Mouse (Mus musculus): ENCODE data around the gene Hcfc1r1.

The Hcfc1r1 gene

DNA sequence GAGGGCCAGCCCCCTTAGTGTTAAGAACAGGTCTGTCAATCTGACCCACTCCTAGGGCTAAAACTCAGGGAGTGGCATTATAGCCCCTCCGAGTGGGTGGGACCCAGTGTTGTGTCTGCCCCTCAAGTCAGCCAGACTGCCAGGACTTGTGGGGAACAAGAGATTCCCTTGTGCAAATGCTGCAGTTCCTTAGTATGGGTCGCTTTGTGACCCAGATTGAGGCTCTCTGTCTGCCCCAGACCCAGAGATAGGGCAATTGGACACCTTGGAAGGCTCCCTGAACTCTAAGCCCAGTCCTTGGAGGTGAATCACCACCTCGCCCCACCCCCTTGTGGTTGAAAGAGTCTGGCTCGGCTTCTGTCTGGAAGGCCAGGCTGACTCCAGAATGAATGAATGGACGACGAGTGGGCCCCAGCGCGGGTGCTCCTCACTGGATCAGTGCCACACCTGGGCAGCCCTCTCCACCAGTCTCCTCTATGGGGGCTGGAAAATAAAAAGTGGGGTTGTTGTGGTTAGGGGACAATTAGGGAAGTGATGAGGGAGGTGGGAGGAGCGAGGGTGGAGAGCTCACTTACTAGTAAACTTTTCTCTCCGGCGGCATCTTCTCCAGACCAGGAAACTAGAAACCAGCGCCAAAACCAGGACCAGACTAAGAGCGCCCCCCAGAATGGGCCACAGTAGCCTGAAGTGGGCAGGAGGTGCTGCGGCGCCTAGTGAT, 2.3 kb downstream of the Hcfc1r1 start:
- peak; percentile 65 for DNase-seq

DNA sequence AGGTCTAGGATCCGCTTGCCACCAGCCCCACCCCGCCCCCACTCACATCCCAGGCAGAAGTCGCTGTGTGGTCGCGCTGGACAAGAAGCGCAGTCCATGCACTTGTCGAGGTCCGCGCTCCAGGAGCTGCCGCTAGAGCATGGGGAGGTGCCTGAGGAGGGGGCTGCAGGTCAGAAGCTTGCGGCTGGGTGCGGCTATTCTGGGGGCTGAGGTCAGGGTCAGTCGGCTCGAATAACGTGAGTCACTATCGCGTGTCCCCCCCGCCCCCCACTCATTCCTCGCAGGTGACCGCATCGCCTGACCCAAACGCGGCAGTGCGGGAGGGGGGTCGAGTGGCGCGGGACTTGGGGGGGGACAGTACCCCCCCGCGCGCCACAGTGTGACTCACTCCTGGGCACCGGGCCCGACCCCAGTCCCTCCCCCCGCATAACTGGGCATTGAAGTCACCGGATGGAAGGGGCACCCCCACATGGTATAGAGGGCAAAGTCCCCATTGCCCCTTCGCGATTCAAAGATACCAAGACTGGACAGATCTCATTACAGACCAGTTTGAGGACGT, 3.2 kb downstream of the Hcfc1r1 start:
- peak; percentile 63 for DNase-seq

DNA sequence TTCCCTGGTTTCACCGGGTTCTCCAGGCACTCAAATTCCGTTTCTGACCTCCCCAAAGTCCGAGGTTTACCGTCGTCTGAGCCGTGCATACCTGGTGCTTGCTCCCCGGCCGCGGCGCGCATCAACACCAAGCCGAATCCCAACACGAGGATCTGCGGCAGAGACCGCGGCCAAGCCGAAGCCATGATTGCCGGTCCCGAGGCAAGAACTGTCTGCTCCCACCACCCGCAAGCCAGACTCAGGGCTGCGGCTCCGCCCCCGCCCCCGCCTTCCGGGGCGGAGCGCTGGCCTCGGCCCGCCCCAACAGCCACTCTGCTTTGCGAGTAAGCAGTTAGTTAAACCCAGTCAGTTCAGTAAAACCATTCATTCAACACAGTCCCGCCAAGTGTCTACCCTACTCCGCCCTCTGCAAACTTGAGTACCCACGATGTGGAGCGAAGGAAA, 3.9 kb downstream of the Hcfc1r1 start, which contains the start of gene Tnfrsf12a:
Gene Tnfrsf12a, minus strand, starts transcription at position 233 of the 444 bp plus-strand sequence.
- DNase-seq, result peak; percentile 92

DNA sequence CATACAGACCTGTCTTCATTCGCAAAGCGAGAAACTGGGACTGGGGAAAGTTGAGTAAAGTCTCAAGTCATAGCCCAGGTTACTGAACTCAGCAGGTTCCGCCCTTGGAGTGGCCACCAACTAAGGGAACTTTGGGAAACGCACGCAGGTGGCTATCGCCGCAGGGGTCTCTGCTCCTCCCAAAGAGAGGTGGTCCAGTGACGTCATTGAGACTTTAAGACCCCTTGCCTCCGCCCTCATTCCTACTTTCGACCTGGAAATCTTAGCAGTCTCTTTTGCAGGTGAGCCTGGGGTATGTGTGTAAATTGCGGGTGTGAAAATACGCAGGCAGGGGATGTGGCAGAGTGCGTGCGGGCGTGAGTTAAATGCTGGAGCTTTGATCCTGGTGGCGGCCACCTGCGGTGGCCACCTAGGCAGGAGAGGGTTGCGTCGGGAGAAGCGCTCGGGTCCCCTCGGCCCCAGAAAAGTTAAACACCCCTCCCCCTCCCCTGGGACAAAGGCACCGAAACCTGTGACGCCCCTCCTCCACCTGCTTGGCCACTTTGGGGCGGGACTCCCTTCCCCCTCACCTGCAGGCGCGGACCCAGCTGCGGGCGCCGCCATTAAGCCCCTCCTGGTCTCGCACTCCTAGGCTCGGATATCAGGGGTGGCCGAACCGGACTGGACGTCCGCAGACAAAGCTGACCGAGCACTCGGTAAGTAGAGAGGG, 5.9 kb downstream of the Hcfc1r1 start, which contains the start of gene Cldn6:
Gene Cldn6, plus strand, starts transcription at position 123 of the 709 bp plus-strand sequence.
- DNase-seq, result no peak

DNA sequence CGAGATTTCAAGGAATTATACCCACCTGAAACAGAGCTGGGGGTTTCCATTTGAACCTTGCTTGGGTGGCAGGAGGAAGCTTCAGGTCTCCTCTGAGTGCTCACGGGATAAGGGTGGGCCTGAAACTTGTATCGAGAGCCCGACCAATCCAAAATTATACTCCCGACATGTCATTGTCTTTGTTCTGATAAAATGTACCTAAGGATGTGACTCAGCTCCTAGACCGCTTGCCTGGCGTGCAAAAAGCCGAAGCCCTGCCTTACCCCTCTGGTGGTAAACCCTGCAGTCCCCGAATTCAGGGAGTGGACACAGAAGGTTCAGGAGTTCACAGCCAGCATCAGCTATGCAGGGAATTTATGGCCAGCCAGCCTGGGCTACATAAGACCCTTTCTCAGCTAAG, 6.9 kb downstream of the Hcfc1r1 start:
- no peak for DNase-seq

DNA sequence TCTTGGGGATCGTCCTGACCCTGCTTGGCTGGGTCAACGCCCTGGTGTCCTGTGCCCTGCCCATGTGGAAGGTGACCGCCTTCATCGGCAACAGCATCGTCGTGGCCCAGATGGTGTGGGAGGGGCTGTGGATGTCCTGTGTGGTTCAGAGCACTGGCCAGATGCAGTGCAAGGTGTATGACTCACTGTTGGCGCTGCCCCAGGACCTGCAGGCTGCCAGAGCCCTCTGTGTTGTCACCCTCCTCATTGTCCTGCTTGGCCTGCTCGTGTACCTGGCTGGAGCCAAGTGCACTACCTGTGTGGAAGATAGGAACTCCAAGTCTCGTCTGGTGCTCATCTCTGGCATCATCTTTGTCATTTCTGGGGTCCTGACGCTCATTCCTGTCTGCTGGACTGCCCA, 7.7 kb downstream of the Hcfc1r1 start:
- peak; percentile 20 for DNase-seq

DNA sequence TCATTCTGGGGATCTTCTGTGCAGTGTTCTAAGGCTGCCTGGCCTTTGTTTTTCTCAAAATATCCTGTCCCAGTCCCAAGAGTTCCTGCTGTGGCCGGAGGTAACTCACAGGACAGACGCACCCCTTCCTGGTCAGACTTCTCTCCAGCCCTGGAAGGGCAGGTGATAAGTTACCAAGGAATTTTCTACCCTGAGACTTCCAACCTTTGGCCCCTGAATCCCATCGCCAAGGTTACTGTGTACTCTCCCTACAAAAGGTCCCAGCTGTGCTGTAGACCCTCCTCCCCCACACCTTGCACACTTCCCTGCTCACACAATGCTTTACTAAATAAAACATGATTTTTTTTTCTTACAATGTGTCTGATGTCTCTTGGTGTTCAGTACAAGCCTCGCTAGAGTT, 8.7 kb downstream of the Hcfc1r1 start:
- no peak for DNase-seq

DNA sequence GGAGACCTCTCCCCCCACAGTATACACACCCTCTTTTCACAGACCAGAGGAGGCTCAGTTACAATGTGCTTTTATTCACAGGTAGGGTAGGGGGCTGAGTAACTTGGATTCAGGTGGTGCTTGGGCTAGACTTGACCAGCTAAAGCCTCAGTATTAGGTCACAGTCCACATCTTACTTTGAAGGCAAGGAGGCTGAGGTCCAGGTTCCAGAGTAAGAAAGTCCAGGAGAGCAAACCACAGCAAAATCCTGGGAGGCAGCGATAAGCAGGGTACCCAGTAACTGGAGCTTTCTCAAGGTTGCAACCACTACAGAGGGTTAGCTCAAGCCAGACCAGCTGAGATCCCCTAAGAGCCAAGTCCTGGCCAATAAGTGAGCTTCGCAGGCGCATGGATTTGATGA, 9.1 kb downstream of the Hcfc1r1 start:
- no peak for DNase-seq

DNA sequence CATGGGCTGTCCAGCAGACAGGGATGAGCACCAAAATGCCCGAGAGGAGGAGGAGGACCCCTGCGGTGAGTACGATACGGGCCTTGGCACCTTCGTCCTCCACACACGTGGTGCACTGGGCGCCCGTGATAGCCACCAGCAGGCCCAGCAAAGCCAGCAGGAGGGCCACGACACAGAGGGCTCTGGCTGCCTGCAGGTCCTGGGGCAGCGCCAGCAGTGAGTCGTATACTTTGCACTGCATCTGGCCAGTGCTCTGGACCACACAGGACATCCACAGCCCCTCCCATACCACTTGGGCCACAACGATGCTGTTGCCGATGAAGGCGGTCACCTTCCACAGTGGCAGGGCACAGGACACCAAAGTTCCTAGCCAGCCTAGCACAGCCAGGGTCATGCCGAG, 9.8 kb downstream of the Hcfc1r1 start:
- no peak for DNase-seq

DNA sequence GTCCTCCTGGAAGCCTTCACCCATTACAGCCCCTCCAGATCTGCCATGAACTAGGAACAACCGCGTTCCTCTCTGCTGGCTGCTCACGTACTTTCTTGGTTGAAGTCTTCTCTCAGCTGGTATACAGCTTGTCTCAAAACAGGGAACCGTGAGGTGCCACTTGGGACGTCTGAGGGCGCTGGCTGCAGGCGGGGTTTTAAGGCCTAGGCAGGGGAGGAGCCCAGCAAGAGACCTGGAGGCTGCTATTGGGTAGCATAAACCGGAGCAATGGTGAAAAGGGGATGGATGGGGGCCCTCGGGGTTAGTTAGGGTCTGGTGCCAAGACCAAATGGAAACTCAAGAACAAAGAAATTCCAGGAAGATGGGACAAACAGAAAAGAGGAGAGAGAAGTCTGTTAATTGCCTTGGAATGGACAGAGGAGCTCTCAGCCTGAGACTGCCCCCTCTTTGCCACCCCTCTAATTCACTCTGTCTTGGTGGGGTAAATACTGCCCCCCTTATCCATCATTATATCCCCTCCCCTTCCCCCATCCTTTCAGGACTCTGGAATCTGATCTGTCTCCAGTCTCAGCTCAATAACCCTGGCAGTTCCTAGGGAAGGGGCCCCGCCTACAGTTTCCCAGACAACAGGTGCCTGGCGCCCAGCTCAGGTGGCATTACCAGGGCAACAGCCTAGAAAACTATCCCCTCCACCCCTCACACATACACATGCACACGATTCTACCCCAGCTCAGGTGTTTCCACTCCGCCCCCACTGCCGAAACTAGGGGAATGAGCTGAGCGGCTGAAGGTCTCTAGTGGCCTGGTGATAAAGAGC, 10.7 kb downstream of the Hcfc1r1 start, which contains the start of gene Cldn9:
Gene Cldn9, minus strand, starts transcription at position 171 of the 817 bp plus-strand sequence.
- DNase-seq, result no peak

DNA sequence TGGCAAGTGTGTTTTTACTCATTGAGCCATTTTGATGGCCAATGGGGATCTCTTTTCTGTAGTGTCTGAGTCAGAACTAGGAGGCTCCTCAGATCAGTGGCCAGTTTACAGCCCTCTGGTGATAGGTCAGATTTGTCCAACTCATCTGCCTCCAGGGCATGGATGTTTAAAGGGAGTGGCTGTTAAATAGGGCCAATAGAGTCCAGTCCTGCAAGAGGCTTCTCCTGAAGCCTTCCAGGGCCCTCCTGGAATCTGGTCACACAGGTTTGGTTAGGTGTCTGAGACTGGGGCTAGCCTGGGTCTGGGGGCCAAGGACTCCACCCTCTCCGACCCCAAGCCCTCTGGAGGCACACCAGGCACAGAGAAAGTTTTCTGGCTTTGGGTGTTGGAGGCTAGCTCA, 21.1 kb downstream of the Hcfc1r1 start:
- no peak for DNase-seq

DNA sequence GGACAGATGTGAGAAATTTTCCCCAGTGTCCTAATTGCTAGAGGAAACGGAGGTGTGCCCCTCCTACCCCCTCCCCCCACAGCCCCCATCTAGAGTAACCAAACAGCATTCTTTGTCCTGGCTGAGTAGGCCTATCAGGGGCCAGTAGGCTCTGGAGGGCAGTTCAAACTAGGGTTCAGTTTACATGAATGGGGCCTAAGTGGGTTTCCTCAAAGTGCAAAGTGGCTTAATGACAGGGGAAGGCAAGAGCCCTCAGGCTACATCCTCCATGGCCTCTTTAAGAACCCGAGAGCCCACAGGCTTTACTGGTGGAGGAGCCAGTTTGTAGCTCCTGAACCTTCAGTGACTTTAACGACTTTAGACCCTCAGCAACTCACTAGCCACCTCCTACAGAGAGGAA, 22.4 kb downstream of the Hcfc1r1 start:
- no peak for DNase-seq

DNA sequence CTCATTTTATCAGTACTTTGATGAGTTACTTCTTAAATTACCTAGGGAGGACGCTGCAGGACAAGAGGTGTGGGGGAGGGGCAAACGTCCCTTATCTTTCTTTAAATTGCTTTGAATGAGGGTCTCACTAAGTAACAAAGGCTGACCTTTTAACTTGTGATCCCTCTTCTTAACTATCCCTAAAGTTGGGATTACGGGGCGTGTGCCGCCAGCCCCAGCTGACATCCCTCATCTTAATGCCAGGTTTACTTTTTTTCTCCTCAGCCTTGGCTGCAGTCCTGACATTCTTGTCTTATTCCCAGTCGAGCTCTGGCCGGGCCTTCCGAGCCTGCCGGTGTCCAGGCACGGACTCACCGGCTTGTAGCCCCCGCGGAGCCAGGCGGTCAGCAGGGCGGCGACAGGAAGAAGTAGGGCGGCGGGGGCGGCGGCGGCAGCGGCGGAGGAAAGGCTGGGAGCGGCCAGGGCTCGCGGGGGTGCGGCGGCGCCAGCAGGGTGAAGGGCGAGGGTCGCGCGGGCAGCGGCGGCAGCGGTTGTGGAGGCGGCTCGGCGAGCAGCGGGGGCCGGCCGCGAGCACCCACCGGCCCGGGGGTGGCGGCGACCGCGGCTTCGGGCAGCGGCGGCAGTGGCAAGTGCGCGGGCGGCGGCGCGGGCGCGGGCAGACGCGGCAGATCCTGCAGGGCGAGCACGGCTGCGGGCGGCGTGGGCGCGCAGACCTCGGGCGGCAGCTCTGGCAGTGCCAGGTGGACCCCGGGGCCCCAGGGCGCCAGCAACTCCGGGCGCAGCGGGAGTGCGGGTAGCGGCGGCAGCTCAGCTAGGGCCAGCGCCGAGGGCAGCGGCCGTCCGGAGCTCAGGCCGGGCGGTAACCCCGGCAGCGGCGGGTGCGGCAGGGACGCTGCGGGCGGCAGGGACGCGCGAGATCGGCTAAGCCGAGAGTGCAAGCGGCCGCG, 26.0 kb downstream of the Hcfc1r1 start:
- DNase-seq, result peak; percentile 41

DNA sequence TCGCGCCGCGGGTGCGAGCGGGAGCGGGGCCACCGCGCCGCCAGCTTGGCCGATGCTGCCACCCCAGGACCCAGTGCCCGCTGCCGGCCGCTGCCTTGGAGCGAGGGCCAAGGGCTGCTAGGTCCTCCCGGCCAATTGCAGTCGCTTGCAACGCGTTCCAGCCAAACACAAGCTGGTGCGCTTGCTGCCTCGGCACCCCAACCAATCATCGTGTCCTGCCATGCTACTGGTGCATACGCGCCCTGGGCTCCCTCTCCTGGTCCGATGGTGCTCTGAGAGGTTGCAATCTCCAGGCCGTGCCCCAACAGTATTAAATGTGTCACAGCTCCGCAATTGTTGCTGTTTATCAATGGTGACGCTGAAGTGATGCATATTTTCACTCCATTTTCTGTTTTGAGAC, 26.7 kb downstream of the Hcfc1r1 start:
- peak; percentile 94 for DNase-seq

DNA sequence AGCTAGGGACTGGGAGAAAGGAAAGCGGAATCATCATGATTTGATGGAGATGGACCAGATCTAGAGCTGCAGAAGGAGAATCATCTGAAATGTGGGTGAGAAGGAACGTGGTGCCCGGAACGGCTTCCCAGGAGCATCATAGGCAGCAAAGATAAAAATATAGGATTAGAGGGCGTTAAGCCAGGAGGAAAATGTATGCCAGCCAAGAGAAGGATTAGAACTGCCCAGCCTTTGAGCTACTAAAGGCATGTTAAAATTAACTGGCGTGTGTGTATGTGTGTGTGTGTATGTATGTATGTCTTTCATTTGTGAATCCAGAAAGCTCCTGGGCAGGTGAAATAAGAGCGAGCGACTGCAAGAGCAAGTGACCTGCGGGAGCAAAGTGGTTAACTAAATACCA, 29.9 kb downstream of the Hcfc1r1 start:
- no peak for DNase-seq

DNA sequence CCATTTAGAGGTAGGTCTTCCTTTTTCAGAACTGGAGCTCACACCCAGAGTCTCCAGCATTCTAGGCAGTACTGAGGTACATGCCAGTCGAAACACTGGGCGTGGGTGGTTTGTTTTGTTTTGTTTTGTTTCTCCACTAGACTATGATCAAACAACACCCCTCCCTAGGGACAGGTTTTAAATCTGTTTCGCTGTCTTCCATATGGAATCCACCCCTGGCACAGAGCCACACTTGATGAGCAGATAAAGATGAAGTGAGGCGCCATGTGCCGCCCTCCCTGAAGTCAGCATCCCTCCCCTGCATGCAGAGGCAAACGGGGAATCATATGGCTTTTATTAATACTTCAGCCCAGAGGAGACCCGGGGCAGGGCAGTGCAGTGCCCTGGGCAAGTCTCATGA, 31.3 kb downstream of the Hcfc1r1 start:
- DNase-seq, result no peak

DNA sequence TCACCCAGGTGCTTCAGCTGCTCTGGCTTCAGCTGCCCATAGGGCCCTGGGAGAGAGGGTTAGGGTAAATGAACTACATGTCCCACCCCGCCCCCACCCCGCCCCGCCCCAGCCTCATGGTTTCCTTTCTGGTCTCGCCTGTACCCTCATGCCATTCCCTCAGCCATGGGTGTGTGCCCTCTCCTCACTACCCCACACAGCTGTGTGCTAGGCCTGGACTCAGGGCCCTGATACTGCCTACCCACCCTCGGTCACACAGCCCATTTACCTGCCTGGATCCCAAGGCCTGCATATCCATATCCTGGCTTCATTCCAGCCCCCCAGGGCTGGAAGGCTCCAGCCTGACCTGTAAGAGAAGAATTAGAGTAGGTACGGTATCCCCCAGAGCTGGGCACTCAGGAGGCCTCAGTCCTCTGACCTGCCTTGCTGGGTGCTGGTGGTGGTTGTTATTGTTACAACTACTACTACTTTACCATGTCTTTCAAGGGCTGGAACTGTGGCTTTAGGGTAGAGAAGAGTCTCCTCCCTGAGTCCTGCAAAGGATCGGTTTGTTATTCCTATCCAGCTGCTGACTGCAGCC, 32.2 kb downstream of the Hcfc1r1 start:
- DNase-seq, result no peak

DNA sequence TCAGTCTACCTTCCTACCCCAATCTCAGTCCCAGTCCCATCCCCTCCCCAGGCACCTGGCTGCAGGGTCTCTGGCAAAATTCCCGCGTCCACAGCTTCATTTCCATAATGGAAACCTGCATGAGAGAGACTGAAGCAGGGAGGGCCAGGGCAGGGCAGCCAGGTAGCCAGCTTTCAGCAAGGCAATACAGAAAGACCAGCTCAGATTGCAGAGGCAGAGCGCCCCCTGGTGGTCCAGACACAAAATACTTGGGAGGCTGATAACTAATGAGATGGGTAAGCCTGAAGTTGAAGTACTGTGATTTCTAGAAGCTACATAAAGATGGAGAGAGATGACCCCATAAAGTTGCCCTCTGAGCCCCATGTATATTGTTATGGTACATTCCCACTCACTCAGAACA, 32.8 kb downstream of the Hcfc1r1 start:
- DNase-seq, result peak; percentile 78

DNA sequence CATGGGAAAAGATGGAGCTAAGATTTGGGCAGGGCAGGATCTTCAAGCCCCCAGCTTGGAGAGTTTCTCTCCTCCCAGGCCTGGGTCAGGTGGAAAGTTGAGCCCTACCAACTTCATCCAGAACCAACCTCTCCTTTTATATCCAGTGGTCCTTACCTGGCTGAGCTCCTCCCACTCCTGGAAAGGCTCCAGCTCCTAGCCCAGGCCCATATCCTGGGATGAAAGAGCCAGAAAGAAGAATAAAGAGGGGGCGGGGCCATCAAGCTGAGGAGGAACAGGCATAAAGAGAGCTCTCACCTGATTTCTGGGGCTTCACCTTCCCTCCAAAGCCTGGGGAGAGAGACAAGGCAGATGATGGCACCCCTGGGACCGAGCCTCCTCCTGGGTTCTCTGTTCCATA, 43.6 kb downstream of the Hcfc1r1 start:
- no peak for DNase-seq

DNA sequence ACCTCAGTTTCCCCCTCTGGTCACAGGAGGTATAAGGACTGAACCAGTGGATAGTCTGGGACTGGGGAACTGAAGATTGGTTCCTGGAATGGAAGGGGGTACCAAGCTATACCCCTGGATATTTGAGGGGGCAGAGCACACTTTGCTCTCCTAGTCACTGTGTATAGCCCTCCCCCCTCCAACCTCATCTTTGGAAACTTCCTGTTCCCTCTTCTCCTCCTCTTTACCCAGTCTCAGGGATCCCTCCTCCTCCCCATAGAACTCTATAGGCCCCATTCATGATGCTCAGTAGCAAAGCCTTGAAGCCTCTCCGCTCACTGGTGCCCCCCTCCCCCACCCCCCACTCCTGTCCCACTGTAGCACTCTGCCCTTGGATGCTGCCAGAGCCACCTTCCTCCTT, 46.1 kb downstream of the Hcfc1r1 start:
- DNase-seq, result no peak

DNA sequence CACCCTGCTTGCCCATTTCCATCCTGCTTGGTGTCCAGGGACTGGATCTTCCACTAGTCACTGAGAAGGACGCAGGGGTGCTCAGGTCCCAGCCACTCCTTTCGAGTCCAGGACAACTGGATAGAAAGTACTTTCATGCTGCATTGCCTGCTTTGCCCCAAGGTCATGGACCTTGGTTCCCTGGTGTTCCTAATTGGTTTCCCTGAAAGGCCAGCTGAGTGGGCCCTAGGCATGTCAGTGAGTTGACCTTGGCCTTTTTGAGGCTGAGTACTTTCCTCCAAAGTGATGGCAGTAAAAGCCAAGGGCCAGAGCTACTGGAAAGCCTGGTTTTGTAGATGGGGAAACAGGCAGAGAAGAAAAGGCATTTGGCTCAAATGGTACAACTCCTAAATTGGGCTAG, 48.5 kb downstream of the Hcfc1r1 start:
- DNase-seq, result no peak
